Mouse (Mus musculus) C2C12 (cell line): Measurements from ENCODE around the gene Tmem132a.

Experiments used
- CEBPB ChIP-seq: IDR thresholded peaks from one replicate; pipeline ENCODE4 v1.6.1; 2011; ENCODE audit warnings: low read depth, mild to moderate bottlenecking, control low read depth, moderate library complexity
- CTCF ChIP-seq: IDR thresholded peaks from one replicate; pipeline ENCODE4 v1.5.1; 2011; ENCODE audit not compliant: control insufficient read depth, insufficient read depth, insufficient read length
- FOSL1 ChIP-seq: IDR thresholded peaks from one replicate; pipeline ENCODE4 v1.8.0; 2011; ENCODE audit warnings: mild to moderate bottlenecking, low read length; ENCODE audit not compliant: poor library complexity, insufficient read depth, severe bottlenecking
- MAX ChIP-seq: IDR thresholded peaks from one replicate; pipeline ENCODE4 v1.6.1; 2011; ENCODE audit warnings: mild to moderate bottlenecking, control low read depth
- MYOD1 ChIP-seq: IDR thresholded peaks from one replicate; pipeline ENCODE4 v1.6.1; 2011; ENCODE audit warnings: low read depth; ENCODE audit not compliant: control insufficient read depth, insufficient read length
- MYOG ChIP-seq: IDR thresholded peaks from one replicate; pipeline ENCODE4 v1.6.1; 2011; ENCODE audit not compliant: control insufficient read depth, insufficient read length; ENCODE audit errors: extremely low read depth
- USF1 ChIP-seq: IDR thresholded peaks from one replicate; pipeline ENCODE4 v1.6.1; 2011; ENCODE audit warnings: low read depth, mild to moderate bottlenecking, control low read depth, moderate library complexity

- TF ChIP-seq CTCF (no peak), MYOD1 (no peak), MYOG (no peak), MAX (no peak), USF1 (no peak), CEBPB (no peak), FOSL1 (no peak)
These were observed 936 bp upstream of the Tmem132a start for GRCm38 (mm10) chr19:10870676-10871075.
